Mouse (Mus musculus) intestine, embryonic 16.5 days (tissue): Measurements from ENCODE around the gene Tlcd1. TPM values are rescaled to one million over a fixed set of nuclear protein-coding genes. Genes with fewer than 3 reads are reported as not detected.

Experiments used
- ATAC-seq: fragments of 200-750 bp; cut with Nextera tagmentation; 2 replicates; pipeline ENCODE4 v1.8.0; 2017; ENCODE audit warnings: moderate TSS enrichment, moderate library complexity
- H3K27ac ChIP-seq: fragments of 300-500 bp; sonication (generic); 2 replicates; pipeline ENCODE4 v1.5.1; 2014; ENCODE audit warnings: mild to moderate bottlenecking, low read length
- H3K27me3 ChIP-seq: fragments of 300-500 bp; sonication (generic); replicated peaks from 2 replicates; pipeline ENCODE4 v1.6.1; 2014; ENCODE audit warnings: low read length, control low read depth, mixed read lengths; ENCODE audit not compliant: control insufficient read depth, insufficient read depth
- H3K36me3 ChIP-seq: fragments of 300-500 bp; sonication (generic); 2 replicates; pipeline ENCODE4 v1.6.1; 2014; ENCODE audit warnings: low read length, control low read depth; ENCODE audit not compliant: control insufficient read depth, insufficient read depth
- H3K4me1 ChIP-seq: fragments of 300-500 bp; sonication (generic); 2 replicates; pipeline ENCODE4 v1.6.1; 2014; ENCODE audit warnings: low read length, control low read depth, mixed read lengths; ENCODE audit not compliant: control insufficient read depth, insufficient read depth
- H3K4me2 ChIP-seq: fragments of 300-500 bp; sonication (generic); 2 replicates; pipeline ENCODE4 v1.6.1; 2014; ENCODE audit warnings: low read depth, low read length, control low read depth
- H3K4me3 ChIP-seq: fragments of 300-500 bp; sonication (generic); 2 replicates; pipeline ENCODE4 v1.5.1; 2014; ENCODE audit warnings: mild to moderate bottlenecking, low read length
- H3K9ac ChIP-seq: fragments of 300-500 bp; sonication (generic); 2 replicates; pipeline ENCODE4 v1.6.1; 2014; ENCODE audit warnings: low read depth, low read length
- H3K9me3 ChIP-seq: fragments of 300-500 bp; sonication (generic); 2 replicates; pipeline ENCODE4 v1.6.1; 2016; ENCODE audit warnings: low read length, control low read depth; ENCODE audit not compliant: control insufficient read depth
- WGBS: fragments of 180-500 bp; shearing (Covaris S2); extraction: QIAGEN DNeasy Blood & Tissue Kit; methylation state at CpG from one replicate; pipeline ENCODE4 v1.1.7; 2014; 5-methylcytosine and 5-hydroxymethylcytosine counted together
- polyA plus RNA-seq: library from polyadenylated mRNA; unstranded; fragments of >200 nt; fragmentation: Nextera tagmentation; extraction: Ambion mirVana; gene quantifications from 2 replicates; pipeline ENCODE4 v1.2.1, GENCODE M21; 2015

Tlcd1 gene
- polyA plus RNA-seq, 1 experiment from 2014 or later = 44.2 TPM

GRCm38 (mm10) chr11:78164924-78165760, 11.4 kb upstream of the Tlcd1 start, which contains the start of gene Traf4:
Traf4 (minus strand) TSS chr11:78165589.
- Histone ChIP-seq H3K4me1 (peaks cover 49% of the 10 kb centered on the region), H3K4me2 (peak within 1 kb of the TSS; percentile 94), H3K27me3 (no peaks in the 10 kb centered on the region), H3K4me3 (peak within 1 kb of the TSS; percentile 99), H3K27ac (peak within 1 kb of the TSS; percentile 99), H3K36me3 (peaks cover 16% of the 10 kb centered on the region), H3K9ac (peak within 1 kb of the TSS; percentile 99), H3K9me3 (no peaks in the 10 kb centered on the region)
- WGBS = under 1% methylated on average over 72 of the region's 78 CpGs
- peak; percentile 81 for ATAC-seq

GRCm38 (mm10) chr11:78165761-78166109, 10.8 kb upstream of the Tlcd1 start:
- H3K4me3 ChIP-seq = peak overlapping the region; percentile 99
- H3K36me3 ChIP-seq = peaks cover 12% of the 10 kb centered on the region
- H3K9me3 ChIP-seq = no peaks in the 10 kb centered on the region
- H3K9ac ChIP-seq = peak overlapping the region; percentile 99
- WGBS = 1% methylated on average over 16 of the region's 16 CpGs
- ATAC-seq = peak; percentile 53
- H3K4me2 ChIP-seq = peak overlapping the region; percentile 94
- peak overlapping the region; percentile 99 for H3K27ac ChIP-seq
- no peaks in the 10 kb centered on the region for H3K27me3 ChIP-seq
- peaks cover 48% of the 10 kb centered on the region for H3K4me1 ChIP-seq

- Histone ChIP-seq H3K4me3 (peak overlapping the region; percentile 99), H3K4me1 (peaks cover 44% of the 10 kb centered on the region), H3K27ac (peak overlapping the region; percentile 99), H3K36me3 (peaks cover 9% of the 10 kb centered on the region), H3K9ac (peak overlapping the region; percentile 99), H3K4me2 (peak overlapping the region; percentile 94), H3K27me3 (no peaks in the 10 kb centered on the region), H3K9me3 (no peaks in the 10 kb centered on the region)
- 45% methylated on average over 4 of the region's 4 CpGs for WGBS
- no peak for ATAC-seq
Observed at GRCm38 (mm10) chr11:78166161-78166560, 10.3 kb upstream of the Tlcd1 start.

- peak overlapping the region; percentile 99; the same call in 1 of the 2 replicates for H3K9ac ChIP-seq
- H3K27ac ChIP-seq = peak overlapping the region; percentile 99
- H3K9me3 ChIP-seq = no peaks in the 10 kb centered on the region
- no peak overlapping the region for H3K4me3 ChIP-seq
- H3K36me3 ChIP-seq = peaks cover 5% of the 10 kb centered on the region; the same call in 1 of the 2 replicates
- 60% methylated on average over 6 of the region's 6 CpGs for WGBS
- H3K4me2 ChIP-seq = peak overlapping the region; percentile 94
- H3K4me1 ChIP-seq = peaks cover 40% of the 10 kb centered on the region
- ATAC-seq = no peak
- H3K27me3 ChIP-seq = no peaks in the 10 kb centered on the region
Observed at GRCm38 (mm10) chr11:78166640-78167039, 9.9 kb upstream of the Tlcd1 start.

GRCm38 (mm10) chr11:78167257-78167959, 9.1 kb upstream of the Tlcd1 start:
- peaks cover 32% of the 10 kb centered on the region for H3K4me1 ChIP-seq
- peak overlapping the region; percentile 99; the same call in 1 of the 2 replicates for H3K27ac ChIP-seq
- H3K36me3 ChIP-seq = no peaks in the 10 kb centered on the region
- H3K9me3 ChIP-seq = no peaks in the 10 kb centered on the region
- WGBS = 86% methylated on average over 14 of the region's 14 CpGs
- H3K4me3 ChIP-seq = no peak overlapping the region
- H3K27me3 ChIP-seq = no peaks in the 10 kb centered on the region
- H3K9ac ChIP-seq = 0 out of 2 replicates have a peak overlapping the region, but pooled peaks have one; percentile 27
- H3K4me2 ChIP-seq = peak overlapping the region; percentile 14; the same call in 1 of the 2 replicates
- no peak for ATAC-seq

GRCm38 (mm10) chr11:78168541-78169468, 7.7 kb upstream of the Tlcd1 start:
- Histone ChIP-seq H3K9ac (peak overlapping the region; percentile 46; the same call in 1 of the 2 replicates), H3K27ac (peak overlapping the region; percentile 89), H3K4me2 (peak overlapping the region; percentile 54), H3K9me3 (no peaks in the 10 kb centered on the region), H3K4me1 (peaks cover 27% of the 10 kb centered on the region), H3K36me3 (no peaks in the 10 kb centered on the region), H3K27me3 (no peaks in the 10 kb centered on the region), H3K4me3 (peak overlapping the region; percentile 30)
- 37% methylated on average over 19 of the region's 19 CpGs for WGBS
- ATAC-seq = peak; percentile 31

- Histone ChIP-seq H3K9ac (no peak overlapping the region), H3K4me2 (no peak overlapping the region), H3K4me1 (peaks cover 31% of the 10 kb centered on the region), H3K27ac (peak overlapping the region; percentile 40), H3K4me3 (no peak overlapping the region), H3K27me3 (no peaks in the 10 kb centered on the region), H3K9me3 (no peaks in the 10 kb centered on the region), H3K36me3 (no peaks in the 10 kb centered on the region)
- ATAC-seq = 0 out of 2 replicates have a peak, but pooled peaks have one; percentile 14
- 80% methylated on average over 15 of the region's 15 CpGs for WGBS
Observed at GRCm38 (mm10) chr11:78170306-78170705, 6.2 kb upstream of the Tlcd1 start.

- no peaks in the 10 kb centered on the region for H3K36me3 ChIP-seq
- H3K9me3 ChIP-seq = no peaks in the 10 kb centered on the region
- no peaks in the 10 kb centered on the region for H3K27me3 ChIP-seq
- no peak overlapping the region for H3K4me3 ChIP-seq
- H3K9ac ChIP-seq = no peak overlapping the region
- 73% methylated on average over 4 of the region's 4 CpGs for WGBS
- peaks cover 28% of the 10 kb centered on the region for H3K4me1 ChIP-seq
- ATAC-seq = no peak
- no peak overlapping the region for H3K4me2 ChIP-seq
- H3K27ac ChIP-seq = no peak overlapping the region
Observed at GRCm38 (mm10) chr11:78171328-78171727, 5.2 kb upstream of the Tlcd1 start.
